Mouse (Mus musculus): ENCODE results near the gene Tcl1b5. TPM values are rescaled to one million over a fixed set of nuclear protein-coding genes. Genes with fewer than 3 reads are reported as not detected.
"Not testable (repeated sequence)": the region's sequence is repeated elsewhere in the genome, so short reads cannot be mapped to it uniquely, and the experiment has no call there.

Tcl1b5 gene
- total RNA-seq (2021), result not detected
- long read RNA-seq, experiment 1, result 0 reads
- long read RNA-seq, experiment 2, result 0 reads

DNA sequence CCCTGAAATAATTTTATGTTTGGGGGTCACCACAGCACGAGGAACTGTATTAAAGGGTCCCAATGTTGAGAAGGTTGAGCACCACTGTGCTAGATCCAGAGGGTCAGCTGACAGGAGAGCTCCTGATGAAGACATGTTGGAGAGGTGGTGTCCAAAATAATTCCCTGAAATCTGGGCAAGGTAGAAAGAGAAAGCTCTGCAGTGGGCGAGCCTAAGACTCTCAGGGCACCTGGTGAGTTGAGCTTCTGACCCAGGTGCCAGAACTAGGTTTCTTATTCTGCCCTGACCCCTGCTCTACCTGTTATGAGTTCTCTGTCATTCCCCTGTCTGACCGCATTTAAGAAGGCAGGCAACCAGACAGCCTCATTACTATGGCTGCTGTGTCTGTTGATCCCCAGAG is at the start of gene Tcl1b5:
Gene Tcl1b5 (plus strand): TSS at position 301 of the 400 bp plus-strand sequence.
- intact Hi-C loops (cut with DNase I); DNase-seq (ENCODE audit: low spot score in 2 of 2): not testable (repeated sequence)

DNA sequence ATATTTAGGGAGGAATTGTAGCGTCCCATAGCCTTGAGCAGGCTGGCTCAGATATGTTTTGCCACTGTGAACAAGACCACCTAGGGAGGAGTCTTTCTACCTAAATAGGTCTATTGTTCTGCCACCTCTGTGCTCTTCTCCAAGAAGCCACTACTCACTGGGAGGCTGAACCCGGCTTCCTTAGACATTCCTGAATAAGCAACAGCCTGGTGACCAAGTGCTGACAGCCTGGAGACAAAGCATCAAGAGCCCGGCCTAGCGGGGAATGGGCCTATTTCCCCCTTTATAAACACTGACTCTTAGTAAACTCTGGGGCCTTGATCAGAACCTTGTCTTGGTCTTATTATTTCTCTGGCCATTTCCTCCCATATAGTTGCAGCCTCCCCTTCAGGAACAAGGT is 49.6 kb upstream of the Tcl1b5 start:
- intact Hi-C loops (cut with DNase I), result no loop called here

DNA sequence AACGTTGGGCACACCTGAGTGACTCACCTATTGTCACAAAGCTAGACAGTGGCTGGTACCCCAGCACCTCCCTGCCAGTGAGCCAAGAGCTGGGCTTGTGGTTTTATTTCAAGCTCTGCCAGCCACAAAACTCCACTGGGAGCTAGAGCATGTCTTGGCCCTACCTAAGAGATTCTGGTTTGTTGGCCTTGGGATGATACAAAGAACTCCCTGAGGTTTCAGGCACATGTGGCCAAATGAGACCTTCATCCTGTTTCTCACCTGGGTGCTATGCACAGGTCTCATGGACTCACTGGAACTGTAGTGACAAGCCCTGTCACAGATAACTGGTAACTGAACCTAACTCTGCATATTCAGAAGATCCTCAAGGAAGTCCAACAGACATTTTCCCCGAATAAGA is 48.5 kb upstream of the Tcl1b5 start:
- DNase-seq (ENCODE audit: low spot score in 2 of 2), result no peak
- intact Hi-C loops (cut with DNase I), result no loop called here

More for the DNA sequence above, 49.6 kb upstream of the Tcl1b5 start:
- DNase-seq (ENCODE audit: low spot score in 2 of 2), result no peak

DNA sequence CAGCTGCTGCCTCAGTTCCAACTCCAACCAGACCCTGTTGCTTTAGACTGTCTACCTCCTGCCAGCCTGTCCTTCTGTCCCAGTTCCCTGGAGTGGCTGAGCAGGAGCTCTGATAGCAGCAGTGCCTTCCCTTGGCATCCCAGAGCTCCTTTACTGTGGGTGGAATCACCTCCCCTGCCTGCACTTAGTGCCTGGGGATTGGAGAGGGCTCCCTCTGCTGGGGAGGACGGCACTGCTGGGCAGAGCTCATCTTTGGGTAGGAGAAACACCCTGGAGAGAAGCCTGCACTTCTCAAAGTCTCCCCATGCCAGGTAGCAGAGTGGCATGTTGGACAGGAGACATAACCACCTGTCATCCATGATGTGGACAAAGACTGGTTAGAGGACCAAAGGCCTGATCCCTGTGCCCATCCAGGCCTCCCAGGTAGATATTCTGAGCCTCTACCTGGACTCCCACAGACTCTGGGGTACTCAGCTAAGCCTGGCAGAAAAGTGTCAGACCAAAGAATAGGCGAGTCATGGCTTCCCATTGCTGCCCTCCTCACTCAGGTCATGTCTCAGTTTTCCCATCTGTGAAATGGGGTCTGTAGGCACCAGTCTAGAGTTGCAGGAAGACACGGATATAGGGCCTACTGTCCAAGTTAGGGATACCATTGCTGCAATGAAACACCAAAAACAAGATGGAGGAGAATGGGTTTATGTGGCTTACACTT is 46.5 kb upstream of the Tcl1b5 start:
- DNase-seq (ENCODE audit: low spot score in 2 of 2); intact Hi-C loops (cut with DNase I): not testable (repeated sequence)

DNA sequence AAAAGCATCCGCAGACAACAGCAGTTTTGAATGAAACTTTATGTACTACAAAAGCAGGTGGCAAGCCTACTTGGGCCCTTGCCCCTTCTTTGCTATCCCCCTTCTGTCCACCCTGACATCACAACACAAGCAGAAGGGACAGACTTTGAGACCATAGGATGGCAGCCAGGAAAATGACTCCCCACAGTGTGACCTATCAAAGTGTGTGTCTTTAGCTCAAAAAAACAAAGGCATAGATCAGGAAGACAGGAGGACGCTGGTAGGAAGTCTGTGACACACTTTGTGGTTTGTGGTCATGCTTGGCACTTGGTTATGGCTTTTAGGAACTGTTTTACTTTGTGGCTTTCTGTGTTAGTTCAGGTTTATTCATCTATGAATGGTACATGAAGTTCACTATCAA is 42.0 kb upstream of the Tcl1b5 start:
- intact Hi-C loops (cut with DNase I); DNase-seq (ENCODE audit: low spot score in 2 of 2): not testable (repeated sequence)

DNA sequence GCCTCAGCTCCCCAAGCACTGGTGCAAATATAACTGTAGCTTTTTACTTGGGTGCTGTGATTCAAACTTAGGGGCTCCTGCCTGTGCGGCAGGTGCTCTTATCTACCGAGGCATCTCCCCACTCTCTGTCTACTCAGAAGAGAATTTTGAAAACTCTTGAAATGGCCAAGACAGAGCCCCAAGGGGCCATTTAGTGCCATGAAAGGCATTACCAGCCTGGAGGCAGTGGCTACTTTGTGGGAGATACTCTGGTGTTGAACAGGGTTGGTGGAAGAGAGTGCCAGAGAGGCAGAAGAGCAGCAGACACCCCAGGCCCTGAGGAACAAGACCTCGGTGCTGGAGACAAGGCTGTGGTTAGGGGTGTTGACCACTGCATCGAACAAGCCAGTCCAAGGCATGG is 41.3 kb upstream of the Tcl1b5 start:
- intact Hi-C loops (cut with DNase I); DNase-seq (ENCODE audit: low spot score in 2 of 2): not testable (repeated sequence)

DNA sequence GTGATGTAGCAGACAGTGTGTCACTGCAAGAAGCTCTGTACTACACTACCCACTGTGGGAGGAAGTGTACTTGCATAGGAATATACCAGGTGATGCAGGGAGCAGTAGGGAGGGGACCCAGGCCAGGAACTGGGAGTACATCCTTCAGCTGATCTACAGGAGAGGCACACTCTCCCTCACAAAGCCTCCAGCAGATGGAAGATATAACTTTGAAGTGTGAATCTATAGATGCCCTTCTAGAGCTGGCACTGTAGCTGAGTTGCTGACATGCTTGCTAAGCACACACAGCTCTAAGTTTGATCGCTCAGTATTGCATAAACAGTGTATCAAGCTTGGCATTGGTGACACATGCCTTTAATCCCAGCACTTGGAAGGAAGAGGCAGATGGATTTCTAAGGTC is 38.4 kb upstream of the Tcl1b5 start:
- intact Hi-C loops (cut with DNase I); DNase-seq (ENCODE audit: low spot score in 2 of 2): not testable (repeated sequence)

DNA sequence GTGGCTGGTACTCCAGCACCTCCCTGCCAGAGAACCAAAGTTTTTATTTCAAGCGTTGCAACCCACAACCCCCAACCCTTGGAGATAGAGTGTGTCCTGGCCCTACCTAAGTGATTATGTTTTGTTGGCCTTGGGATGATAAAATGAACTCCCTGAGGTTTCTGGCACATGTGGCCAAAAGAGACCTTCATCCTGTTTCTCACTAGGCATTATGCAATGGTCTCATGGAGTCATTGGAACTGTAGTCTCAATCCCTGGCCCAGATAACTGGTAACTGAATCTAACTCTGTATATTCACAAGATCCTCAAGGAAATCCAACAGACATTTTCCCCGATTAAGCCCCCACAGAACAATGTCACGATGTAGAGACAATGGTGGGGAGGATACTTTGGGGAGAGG is 33.0 kb upstream of the Tcl1b5 start:
- no peak for DNase-seq (ENCODE audit: low spot score in 2 of 2)
- intact Hi-C loops (cut with DNase I), result no loop called here

DNA sequence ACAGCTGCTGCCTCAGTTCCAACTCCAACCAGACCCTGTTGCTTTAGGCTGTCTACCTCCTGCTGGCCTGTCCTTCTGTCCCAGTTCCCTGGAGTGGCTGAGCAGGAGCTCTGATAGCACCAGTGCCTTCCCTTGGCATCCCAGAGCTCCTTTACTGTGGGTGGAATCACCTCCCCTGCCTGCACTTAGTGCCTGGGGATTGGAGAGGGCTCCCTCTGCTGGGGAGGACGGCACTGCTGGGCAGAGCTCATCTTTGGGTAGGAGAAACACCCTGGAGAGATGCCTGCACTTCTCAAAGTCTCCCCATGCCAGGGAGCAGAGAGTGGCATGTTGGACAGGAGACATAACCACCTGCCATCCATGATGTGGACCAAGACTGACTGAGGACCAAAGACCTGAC is 31.2 kb upstream of the Tcl1b5 start:
- not testable (repeated sequence) for DNase-seq (ENCODE audit: low spot score in 2 of 2)

DNA sequence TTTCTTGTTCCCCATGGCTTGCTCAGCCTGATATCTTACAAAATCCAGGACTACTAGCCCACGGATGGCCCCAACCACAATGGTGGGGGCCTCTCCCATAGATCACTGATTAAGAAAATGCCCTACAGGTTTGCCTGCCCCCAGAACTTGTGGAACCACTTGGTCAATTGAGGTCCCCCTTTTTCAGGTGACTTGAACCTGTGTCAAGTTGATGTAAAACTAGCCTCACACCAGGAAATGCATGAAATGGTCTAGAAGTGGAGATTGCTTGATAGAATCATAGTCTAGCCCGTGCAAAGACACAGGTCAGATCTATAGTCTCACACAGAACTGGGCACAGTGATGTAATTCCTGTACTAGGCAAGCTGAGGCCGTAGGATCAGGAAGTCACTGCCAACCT is 30.4 kb upstream of the Tcl1b5 start, which contains the start of gene Tcl1b2:
Gene Tcl1b2 (plus strand): TSS at position 301 of the 400 bp plus-strand sequence.
- intact Hi-C loops (cut with DNase I), result no loop called here

More for the DNA sequence above, 31.2 kb upstream of the Tcl1b5 start:
- intact Hi-C loops (cut with DNase I), result not testable (repeated sequence)

DNA sequence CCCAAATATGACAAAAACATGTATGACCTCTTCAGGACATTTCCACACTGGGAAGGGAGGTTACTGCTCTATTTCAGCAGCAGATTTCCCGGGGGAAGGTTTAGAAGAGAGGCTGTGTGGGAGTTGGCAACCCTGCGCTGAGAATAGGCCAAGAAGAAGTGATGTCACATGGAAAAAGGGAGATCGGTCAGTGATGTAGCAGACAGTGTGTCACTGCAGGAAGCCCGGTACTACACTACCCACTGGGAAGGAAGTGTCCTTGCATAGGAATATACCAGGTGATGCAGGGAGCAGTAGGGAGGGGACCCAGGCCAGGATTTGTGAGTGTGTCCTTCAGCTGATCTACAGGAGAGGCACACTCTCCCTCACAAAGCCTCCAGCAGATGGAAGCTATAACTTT is 20.9 kb upstream of the Tcl1b5 start:
- intact Hi-C loops (cut with DNase I); DNase-seq (ENCODE audit: low spot score in 2 of 2): not testable (repeated sequence)

More for the DNA sequence above, 30.4 kb upstream of the Tcl1b5 start, which contains the start of gene Tcl1b2:
- no peak for DNase-seq (ENCODE audit: low spot score in 2 of 2)

DNA sequence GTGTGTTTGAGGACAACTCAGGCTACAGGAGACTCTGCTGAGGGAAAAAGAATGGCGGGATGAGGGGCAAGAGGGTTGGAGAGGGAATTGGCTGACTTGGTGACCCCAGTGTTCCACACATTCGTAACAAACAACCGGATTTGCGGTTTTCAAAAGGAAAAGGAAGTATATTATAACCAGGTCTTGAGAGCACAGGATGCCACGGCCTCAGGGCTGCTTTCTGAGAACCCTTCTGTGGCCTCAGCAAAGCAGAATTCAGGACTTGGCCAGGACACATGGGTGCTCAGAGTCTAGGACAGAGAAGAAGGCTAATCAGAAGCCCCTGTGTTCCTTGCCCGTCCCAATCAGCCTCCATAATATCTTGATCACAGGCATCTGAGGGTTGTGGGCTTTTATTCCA is 17.3 kb upstream of the Tcl1b5 start:
- no peak for DNase-seq (ENCODE audit: low spot score in 2 of 2)
- intact Hi-C loops (cut with DNase I), result no loop called here

DNA sequence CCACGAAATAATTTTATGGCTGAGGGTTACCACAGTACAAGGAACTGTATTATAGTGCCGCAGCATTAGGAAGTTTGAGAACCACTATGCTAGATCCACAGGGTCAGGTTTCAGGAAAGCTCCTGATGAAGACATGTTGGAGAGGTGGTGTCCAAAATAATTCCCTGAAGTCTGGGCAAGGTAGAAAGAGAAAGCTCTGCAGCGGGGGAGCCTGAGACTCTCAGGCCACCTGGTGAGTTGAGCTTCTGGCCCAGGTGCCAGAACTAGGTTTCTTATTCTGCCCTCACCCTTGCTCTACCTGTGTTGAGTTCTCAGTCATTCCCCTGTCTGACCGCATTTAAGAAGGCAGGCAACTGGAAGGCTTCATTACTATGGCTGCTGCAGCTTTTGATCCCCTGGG is 16.8 kb upstream of the Tcl1b5 start, which contains the start of gene Tcl1b1:
Gene Tcl1b1 (plus strand): TSS at position 301 of the 400 bp plus-strand sequence.
- intact Hi-C loops (cut with DNase I), result no loop called here
- no peak for DNase-seq (ENCODE audit: low spot score in 2 of 2)

DNA sequence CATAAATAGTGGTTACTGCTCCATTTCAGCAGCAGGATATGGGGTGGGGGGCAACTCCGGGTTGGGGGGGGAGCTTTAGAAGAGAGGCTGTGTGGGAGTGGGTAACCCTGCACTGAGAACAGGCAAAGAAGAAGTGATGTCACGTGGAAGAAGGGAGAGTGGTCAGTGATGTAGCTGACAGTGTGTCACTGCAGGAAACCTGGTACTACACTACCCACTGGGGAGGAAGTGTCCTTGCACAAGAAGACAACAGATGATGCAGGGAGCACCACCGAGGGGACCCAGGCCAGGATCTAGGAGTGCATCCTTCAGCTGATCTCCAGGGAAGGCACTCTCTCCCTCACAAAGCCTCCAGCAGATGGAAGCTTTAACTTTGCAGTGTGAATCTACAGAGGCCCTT is 9.4 kb upstream of the Tcl1b5 start:
- DNase-seq (ENCODE audit: low spot score in 2 of 2), result no peak
- intact Hi-C loops (cut with DNase I), result no loop called here

DNA sequence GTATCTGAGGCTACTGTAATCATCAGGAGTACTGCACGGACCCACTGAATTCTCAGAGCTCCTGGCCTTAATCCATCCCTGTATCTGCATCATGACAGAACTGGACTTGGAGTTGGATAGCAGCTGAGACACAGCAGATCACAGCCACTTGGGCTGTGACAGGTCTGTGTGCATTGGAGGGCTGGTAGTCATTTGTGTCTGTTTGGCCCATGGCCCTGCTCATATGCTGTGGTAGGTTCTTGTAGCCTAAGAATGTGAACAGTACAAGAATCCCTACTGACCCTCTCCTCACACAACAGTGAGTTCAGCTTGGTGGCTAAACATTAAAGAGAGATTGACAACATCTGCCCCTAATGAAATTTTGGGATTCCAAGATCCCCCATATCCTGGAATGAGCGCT is 2.8 kb upstream of the Tcl1b5 start:
- intact Hi-C loops (cut with DNase I), result no loop called here
- no peak for DNase-seq (ENCODE audit: low spot score in 2 of 2)

DNA sequence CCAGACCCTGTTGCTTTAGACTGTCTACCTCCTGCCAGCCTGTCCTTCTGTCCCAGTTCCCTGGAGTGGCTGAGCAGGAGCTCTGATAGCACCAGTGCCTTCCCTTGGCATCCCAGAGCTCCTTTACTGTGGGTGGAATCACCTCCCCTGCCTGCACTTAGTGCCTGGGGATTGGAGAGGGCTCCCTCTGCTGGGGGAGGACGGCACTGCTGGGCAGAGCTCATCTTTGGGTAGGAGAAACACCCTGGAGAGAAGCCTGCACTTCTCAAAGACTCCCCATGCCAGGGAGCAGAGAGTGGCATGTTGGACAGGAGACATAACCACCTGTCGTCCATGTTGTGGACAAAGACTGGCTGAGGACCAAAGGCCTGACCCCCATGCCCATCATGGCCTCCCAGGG is 1.8 kb upstream of the Tcl1b5 start:
- peak; percentile 20 to 63 for DNase-seq (ENCODE audit: low spot score in 2 of 2)

DNA sequence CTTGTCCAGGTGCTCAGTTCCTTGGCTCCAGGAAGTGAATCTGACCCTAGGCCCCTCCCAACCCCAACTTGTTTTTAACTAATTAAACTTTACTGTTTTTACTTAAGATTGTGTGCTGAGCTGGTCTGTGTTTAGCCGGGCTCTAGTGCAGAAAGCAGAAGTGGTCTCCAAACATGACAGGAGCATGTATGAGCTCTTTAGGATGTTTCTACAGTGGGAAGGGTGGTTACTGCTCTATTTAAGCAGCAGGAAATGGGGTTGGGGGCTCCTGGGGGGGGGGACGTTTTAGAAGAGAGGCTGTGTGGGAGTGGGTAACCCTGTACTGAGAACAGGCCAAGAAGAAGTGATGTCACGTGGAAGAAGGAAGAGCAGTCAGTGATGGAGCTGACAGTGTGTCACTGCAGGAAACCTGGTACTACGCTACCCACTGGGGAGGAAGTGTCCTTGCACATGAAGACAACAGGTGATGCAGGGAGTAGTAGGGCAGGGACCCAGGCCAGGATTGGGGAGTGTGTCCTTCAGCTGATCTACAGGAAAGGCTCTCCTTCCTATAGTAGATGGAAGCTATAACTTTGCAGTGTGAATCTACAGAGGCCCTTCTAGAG is 5.0 kb downstream of the Tcl1b5 start:
- DNase-seq (ENCODE audit: low spot score in 2 of 2); intact Hi-C loops (cut with DNase I): not testable (repeated sequence)

More for the DNA sequence above, 1.8 kb upstream of the Tcl1b5 start:
- intact Hi-C loops (cut with DNase I), result not testable (repeated sequence)

DNA sequence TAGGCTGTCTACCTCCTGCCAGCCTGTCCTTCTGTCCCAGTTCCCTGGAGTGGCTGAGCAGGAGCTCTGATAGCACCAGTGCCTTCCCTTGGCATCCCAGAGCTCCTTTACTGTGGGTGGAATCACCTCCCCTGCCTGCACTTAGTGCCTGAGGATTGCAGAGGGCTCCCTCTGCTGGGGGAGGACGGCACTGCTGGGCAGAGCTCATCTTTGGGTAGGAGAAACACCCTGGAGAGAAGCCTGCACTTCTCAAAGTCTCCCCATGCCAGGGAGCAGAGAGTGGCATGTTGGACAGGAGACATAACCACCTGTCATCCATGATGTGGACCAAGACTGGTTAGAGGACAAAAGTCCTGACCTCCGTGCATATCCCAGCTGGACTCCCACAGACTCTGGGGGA is 12.8 kb downstream of the Tcl1b5 start:
- peak in 1 of 2 experiments; percentile 7 for DNase-seq (ENCODE audit: low spot score in 2 of 2)
- intact Hi-C loops (cut with DNase I), result not testable (repeated sequence)

DNA sequence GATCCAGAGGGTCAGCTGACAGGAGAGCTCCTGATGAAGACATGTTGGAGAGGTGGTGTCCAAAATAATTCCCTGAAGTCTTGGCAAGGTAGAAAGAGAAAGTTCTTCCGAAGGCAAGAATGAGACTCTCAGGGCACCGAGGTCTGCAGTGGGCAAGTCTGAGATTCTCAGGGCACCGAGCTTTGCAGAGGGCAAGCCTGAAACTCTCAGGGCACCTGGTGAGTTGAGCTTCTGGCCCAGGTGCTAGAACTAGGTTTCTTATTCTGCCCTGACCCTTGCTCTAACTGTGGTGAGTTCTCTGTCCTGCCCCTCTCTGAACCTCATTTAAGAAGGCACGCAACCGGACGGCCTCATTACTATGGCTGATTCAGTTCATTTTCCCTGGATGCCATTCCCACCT is 14.6 kb downstream of the Tcl1b5 start, which contains the start of gene Tcl1b3:
Gene Tcl1b3 (plus strand): TSS at position 301 of the 400 bp plus-strand sequence.
- DNase-seq (ENCODE audit: low spot score in 2 of 2); intact Hi-C loops (cut with DNase I): not testable (repeated sequence)

DNA sequence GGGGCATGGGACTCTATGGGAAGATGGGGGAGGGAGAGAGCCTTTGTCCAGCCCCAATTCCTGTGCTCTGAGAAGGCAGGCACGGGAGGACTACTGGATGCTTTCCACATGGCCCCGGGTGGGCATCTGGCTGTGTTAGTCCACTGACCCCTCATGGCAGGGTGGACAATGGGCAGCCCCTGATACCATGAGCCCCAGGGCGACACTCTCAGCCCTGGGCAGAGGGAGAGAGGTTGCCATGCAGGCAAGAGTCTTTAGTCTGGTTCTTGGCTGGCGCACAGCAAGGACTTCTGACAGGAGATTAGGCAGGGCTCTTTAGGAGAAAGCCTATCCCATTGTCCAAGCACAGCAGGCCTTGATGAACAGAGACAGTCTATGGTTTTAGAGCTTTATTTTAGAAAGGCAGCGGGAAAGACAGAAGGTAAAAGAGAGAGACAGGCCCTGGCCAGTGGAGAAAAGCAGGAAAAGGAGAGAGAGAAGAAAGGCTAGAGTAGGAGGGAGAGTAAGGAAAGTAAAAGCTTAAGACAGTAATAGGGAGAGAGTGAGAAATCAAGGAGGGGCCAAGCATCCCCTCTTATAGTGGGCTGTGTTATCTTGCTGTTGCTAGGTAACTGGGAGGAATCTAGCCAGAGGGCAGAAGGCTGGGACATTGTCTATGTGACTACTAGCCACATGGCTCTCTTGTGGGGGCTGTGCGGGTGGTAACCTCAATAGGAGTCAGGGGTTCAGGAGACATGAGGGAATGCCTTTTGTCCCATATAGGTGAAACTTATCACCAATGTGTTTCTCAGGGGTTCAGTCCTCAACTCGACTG is 23.7 kb downstream of the Tcl1b5 start:
- intact Hi-C loops (cut with DNase I), result not testable (repeated sequence)

More for the DNA sequence above, 23.7 kb downstream of the Tcl1b5 start:
- DNase-seq (ENCODE audit: low spot score in 2 of 2), result not testable (repeated sequence)

All from left cerebral cortex, postnatal 14 days (tissue).